Mouse (Mus musculus): Measurements from ENCODE around the gene 1700042G07Rik.
A peak's percentile ranks its signal among the peaks of the same experiment; 100 is the strongest.

The 1700042G07Rik gene

DNA sequence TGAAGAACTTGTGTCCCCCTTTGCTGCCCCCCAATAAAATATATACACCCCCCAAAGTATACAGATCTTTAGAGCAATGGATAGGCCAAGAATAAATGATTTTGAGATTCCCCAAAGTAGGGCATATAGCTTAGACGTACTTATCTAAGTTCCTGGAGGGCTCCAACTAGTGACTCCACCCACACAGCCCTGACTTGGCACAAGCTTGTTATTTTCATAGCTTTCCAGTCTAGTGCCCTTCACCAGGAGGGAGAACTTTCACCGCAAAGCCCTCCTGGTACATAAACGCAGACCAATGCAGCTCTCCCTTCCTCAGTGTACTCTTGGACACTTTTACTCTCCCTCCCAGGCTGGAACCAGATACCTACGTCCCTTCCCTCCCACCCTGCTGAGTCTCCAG is 11.0 kb upstream of the 1700042G07Rik start:
- peak; percentile 38 for DNase-seq (ENCODE audit: inconsistent ontology term)

DNA sequence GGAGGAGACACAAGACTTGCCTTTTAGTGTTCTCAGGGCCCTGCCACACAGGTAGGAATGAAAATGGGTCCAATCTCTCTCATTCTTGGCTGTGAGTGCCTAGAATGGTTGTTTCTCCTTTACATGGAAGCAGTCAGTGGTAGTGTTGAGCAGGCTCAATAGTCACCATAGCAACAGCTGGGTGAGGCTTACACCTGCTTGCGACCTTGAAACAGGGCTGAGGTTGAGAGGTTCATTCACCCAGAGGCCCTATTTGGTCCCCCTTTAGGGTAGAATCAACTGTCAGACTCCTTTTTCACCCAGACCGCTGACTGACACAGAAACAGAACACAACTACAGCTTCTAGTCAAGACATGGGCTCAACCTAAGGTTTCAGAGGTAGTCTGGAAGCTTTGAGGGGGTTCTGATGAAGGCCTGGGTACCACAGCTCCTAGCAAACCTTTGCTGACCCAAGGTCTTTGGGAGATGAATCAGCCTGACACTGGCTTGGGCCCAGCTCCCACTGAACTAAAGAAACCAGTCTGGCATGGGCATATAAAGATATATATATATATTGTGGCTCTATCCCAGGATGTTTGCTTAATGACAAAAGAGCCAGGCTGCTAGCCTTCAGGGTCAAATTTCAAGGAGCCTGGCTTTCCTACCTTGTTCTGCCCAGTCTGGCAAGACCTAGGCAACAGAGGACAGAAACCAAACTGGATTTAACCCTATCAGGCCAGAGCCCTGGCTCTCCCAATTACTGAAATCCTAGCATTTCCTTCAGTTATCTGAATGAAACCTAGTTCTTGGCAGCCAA is 8.2 kb upstream of the 1700042G07Rik start:
- no peak for DNase-seq (ENCODE audit: inconsistent ontology term)

DNA sequence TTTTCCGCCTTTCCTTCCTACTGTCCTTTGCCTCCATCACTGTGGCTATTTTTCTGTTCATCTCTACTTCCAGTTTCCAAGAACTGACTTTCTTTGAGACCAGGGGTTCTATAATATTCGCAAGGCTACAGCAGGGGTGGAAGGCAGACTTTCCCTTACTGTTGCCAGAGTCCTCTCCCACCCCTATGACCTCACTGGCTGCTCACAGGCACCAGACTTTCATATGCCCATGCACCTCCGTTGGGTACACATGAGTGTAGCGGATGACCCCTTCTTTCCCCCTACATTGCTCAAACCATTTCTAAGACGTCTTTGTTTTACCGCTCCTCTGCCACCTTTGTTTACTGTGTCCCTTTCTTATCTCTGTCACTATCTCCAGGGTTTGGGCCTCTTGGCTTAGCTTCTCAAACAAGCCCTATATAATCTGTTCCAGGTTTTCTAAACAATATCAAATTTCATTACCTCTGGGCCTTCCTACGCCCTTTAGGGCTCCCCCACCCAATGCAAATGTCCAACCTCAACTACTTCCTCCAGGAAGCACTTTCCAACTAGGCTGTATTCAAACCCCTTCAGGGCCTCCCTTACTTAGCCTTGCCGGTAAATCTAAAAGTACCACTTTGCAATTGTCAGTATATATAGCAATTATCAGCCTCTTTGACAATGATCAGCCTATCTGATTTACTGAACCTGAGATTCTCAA is 7.3 kb upstream of the 1700042G07Rik start:
- DNase-seq (ENCODE audit: inconsistent ontology term) = no peak

- DNase-seq (ENCODE audit: inconsistent ontology term) = no peak
Observed at GRCm38 (mm10) chr4:116167404-116167803, 5.8 kb upstream of the 1700042G07Rik start, which contains the start of gene Tspan1. Gene Tspan1 (minus strand): TSS chr4:116167601.

- peak; percentile 33 for DNase-seq (ENCODE audit: inconsistent ontology term)
Observed at GRCm38 (mm10) chr4:116168617-116169352, 4.4 kb upstream of the 1700042G07Rik start.

DNA sequence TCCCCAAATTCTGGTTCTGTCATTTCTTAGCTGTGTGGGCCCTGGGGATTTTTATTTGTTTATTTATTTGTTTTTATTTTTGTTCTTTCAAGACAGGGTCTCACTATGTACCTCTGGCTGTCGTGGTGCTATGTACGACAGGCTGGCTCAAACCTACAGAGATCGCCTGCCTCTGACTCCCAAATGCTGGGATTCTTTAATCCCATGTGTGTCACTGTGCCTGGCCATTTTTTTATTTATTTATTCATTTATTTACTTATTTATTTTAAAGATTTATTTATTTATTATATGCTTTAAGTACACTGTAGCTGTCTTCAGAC is 3.9 kb upstream of the 1700042G07Rik start:
- DNase-seq (ENCODE audit: inconsistent ontology term) = no peak

DNA sequence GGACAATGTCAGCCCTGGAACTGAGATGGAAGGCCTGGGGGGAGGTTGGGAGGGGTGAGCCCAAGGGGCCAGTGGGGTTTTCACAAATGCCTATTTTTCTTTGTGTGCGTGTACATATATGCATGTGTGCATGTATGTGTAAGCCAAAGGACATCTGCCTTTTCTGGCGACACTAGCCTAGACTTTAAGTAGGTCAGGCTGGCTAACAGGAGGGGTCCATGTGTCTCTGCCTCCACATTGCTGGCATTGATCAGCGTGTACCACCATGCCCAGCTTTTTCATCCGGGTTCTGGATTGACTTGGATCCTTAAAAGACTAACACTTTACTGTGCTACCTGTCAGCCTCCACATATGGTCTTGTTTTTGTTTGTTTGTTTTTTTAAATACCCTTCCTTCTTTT is 580 bp downstream of the 1700042G07Rik start:
- no peak for DNase-seq (ENCODE audit: inconsistent ontology term)

GRCm38 (mm10) chr4:116174466-116175116 is 1.4 kb downstream of the 1700042G07Rik start:
- DNase-seq (ENCODE audit: inconsistent ontology term) = no peak

GRCm38 (mm10) chr4:116175136-116175535 is 2.0 kb downstream of the 1700042G07Rik start:
- DNase-seq (ENCODE audit: inconsistent ontology term) = no peak

GRCm38 (mm10) chr4:116175711-116176542 is 2.8 kb downstream of the 1700042G07Rik start:
- DNase-seq (ENCODE audit: inconsistent ontology term) = peak; percentile 19

DNA sequence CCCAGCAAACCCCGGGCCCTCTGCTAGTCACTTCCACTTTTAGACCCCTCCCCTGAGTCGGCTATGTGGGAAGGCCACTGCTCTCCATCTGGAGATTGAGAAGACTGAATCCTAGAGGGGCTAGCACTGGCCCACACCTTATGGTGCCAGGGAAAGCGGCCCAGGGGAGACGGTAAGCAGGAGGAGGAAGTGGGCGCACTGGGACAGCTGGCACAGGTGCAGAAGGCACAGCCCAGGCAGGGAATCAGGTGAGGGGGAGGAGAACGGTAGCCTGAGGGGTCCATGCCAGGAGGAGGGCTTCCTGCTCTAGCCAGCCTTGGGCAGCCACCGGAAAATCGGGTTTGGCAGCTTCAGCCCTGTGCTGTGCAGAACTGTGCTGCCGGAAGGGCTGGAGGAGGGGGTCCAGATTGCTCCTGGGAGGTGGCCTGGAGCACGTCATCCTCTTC is 3.4 kb downstream of the 1700042G07Rik start:
- DNase-seq (ENCODE audit: inconsistent ontology term) = peak; percentile 76

GRCm38 (mm10) chr4:116177140-116177539 is 4.0 kb downstream of the 1700042G07Rik start:
- DNase-seq (ENCODE audit: inconsistent ontology term) = peak; percentile 60

GRCm38 (mm10) chr4:116182079-116182478 is 8.9 kb downstream of the 1700042G07Rik start:
- DNase-seq (ENCODE audit: inconsistent ontology term) = peak; percentile 36

DNA sequence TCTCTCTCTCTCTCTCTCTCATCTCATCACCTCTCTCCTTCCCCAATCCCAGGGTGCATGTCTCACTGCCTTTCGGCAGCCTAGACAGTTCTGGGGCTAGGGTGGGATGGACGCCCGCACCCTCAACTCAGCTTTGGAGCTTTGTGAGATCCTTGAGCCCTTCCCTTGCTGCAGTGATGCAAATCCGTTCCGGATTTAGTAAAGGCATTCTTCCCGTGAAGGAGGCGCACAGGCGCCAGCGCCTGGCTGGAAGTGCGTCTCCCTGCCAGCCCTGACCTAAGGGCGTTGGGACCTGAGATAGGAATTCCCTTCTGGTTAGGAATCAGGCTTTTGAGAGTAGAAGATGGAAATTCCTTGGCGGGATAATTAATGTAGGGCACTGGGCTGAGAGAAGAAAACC is 9.6 kb downstream of the 1700042G07Rik start:
- DNase-seq (ENCODE audit: inconsistent ontology term) = peak; percentile 58

GRCm38 (mm10) chr4:116185083-116185482 is 11.9 kb downstream of the 1700042G07Rik start:
- no peak for DNase-seq (ENCODE audit: inconsistent ontology term)

- DNase-seq (ENCODE audit: inconsistent ontology term) = no peak
Observed at GRCm38 (mm10) chr4:116192286-116192835, 19.2 kb downstream of the 1700042G07Rik start.

DNA sequence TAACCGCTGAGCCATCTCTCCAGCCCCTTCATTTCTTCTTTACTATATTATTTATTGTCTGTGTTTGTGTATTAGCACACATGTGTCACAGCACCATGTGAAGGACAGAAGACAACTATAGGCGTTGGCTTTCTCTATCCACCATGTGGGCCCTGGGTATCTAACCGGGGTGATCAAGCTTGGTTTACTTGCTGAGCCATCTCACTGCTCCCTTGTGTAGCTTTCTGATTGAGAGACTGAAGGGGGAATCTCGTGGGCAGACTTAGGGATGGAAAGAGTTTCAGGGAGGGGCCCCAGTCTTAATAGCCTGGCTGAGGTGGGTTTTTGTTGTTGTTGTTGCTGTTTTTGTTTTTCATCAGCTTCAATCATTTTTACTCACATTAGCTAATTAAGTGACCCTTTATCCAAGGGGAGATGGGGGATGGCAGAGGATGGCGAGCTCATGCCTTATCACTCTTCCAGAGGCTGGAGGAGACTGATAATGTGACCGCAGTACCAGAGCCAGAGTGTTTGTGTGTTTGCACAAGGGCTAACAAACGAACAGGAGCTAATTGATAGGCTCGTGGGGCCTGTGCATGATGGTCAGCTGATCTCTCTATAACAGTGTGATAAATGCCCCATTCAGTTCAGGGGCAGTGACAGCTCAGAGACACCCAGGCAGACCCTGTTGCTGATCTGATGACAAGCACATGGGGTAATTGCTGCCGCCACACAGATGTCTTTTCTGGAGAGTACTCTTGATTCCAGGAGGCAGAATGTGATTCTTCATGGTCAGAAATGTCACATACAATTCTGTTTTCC is 20.6 kb downstream of the 1700042G07Rik start:
- DNase-seq (ENCODE audit: inconsistent ontology term) = no peak

- DNase-seq (ENCODE audit: inconsistent ontology term) = peak; percentile 26
Observed at GRCm38 (mm10) chr4:116198422-116198821, 25.2 kb downstream of the 1700042G07Rik start.

GRCm38 (mm10) chr4:116204422-116204821 is 31.2 kb downstream of the 1700042G07Rik start:
- DNase-seq (ENCODE audit: inconsistent ontology term) = no peak

- DNase-seq (ENCODE audit: inconsistent ontology term) = no peak
Observed at GRCm38 (mm10) chr4:116206531-116206930, 33.4 kb downstream of the 1700042G07Rik start.
